Mouse (Mus musculus) lung, postnatal 25 days (tissue): ENCODE measurements at regions not wholly inside any gene's neighbourhood (a gene's known extent, or its start where the extent isn't known, plus 50 kb on each side); places are given as distances from the start of the nearest gene placed in this dataset.
A peak's percentile ranks its signal among the peaks of the same experiment; 100 is the strongest.

Source experiments
- DNase-seq: peaks from one replicate; pipeline ENCODE4 v3.0.0; 2022; ENCODE audit warnings: low spot score

- DNase-seq: no peak
Observed at GRCm38 (mm10) chr14:11417857-11418256, 61.3 kb upstream of the Gm3839 start.

- DNase-seq: no peak
Observed at GRCm38 (mm10) chr14:11422306-11422705, 65.8 kb upstream of the Gm3839 start.

- no peak for DNase-seq
Observed at GRCm38 (mm10) chr14:11428256-11429240, 72.0 kb upstream of the Gm3839 start.

- DNase-seq: no peak
Observed at GRCm38 (mm10) chr14:11435166-11435784, 78.7 kb upstream of the Gm3839 start.

- DNase-seq: no peak
Observed at GRCm38 (mm10) chr14:11438611-11439010, 82.1 kb upstream of the Gm3839 start.

- DNase-seq: peak; percentile 8
Observed at GRCm38 (mm10) chr14:11440176-11440575, 83.7 kb upstream of the Gm3839 start.

GRCm38 (mm10) chr14:11449958-11450357, 93.4 kb upstream of the Gm3839 start:
- no peak for DNase-seq

- DNase-seq: no peak
Observed at GRCm38 (mm10) chr14:11477731-11478130, 75.6 kb upstream of the Ptprg start.

GRCm38 (mm10) chr14:11482151-11482550, 71.2 kb upstream of the Ptprg start:
- DNase-seq: no peak

- DNase-seq: no peak
Observed at GRCm38 (mm10) chr14:11486287-11486686, 67.0 kb upstream of the Ptprg start.

- no peak for DNase-seq
Observed at GRCm38 (mm10) chr14:11501744-11502143, 51.6 kb upstream of the Ptprg start.

- no peak for DNase-seq
Observed at GRCm38 (mm10) chr14:11503156-11503555, 50.2 kb upstream of the Ptprg start.
